Mouse (Mus musculus) liver, embryonic 11.5 days (tissue): ENCODE data around the gene Gm42906. TPM values are rescaled to one million over a fixed set of nuclear protein-coding genes. Genes with fewer than 3 reads are reported as not detected.

Experiments used
- ATAC-seq: fragments of 200-750 bp; cut with Nextera tagmentation; replicated peaks from 2 replicates; pipeline ENCODE4 v1.8.0; 2017; ENCODE audit warnings: moderate number of reproducible peaks, mild to moderate bottlenecking, moderate TSS enrichment, moderate library complexity; ENCODE audit not compliant: low FRiP score
- DNase-seq: peaks from one replicate; pipeline ENCODE4 v3.0.0-alpha.2; 2017; ENCODE audit warnings: low spot score
- H3K27ac ChIP-seq: fragments of 300-500 bp; sonication (generic); 2 replicates; pipeline ENCODE4 v1.5.1; 2014; ENCODE audit warnings: mild to moderate bottlenecking, low read depth, low read length, control low read depth
- H3K27me3 ChIP-seq: fragments of 300-500 bp; sonication (generic); replicated peaks from 2 replicates; pipeline ENCODE4 v1.6.1; 2014; ENCODE audit warnings: low read length, mixed read lengths; ENCODE audit not compliant: control insufficient read depth, insufficient read depth
- H3K36me3 ChIP-seq: fragments of 300-500 bp; sonication (generic); 2 replicates; pipeline ENCODE4 v1.6.1; 2014; ENCODE audit warnings: mild to moderate bottlenecking, low read length, moderate library complexity, mixed read lengths; ENCODE audit not compliant: control insufficient read depth, insufficient read depth
- H3K4me1 ChIP-seq: fragments of 300-500 bp; sonication (generic); replicated peaks from 2 replicates; pipeline ENCODE4 v1.6.1; 2014; ENCODE audit warnings: low read length, mixed read lengths; ENCODE audit not compliant: control insufficient read depth, insufficient read depth
- H3K4me2 ChIP-seq: fragments of 300-500 bp; sonication (generic); 2 replicates; pipeline ENCODE4 v1.6.1; 2014; ENCODE audit warnings: mild to moderate bottlenecking, control low read depth, moderate library complexity
- H3K4me3 ChIP-seq: fragments of 300-500 bp; sonication (generic); 2 replicates; pipeline ENCODE4 v1.5.1; 2014; ENCODE audit warnings: low read depth, low read length, control low read depth
- H3K9ac ChIP-seq: fragments of 300-500 bp; sonication (generic); 2 replicates; pipeline ENCODE4 v1.6.1; 2014; ENCODE audit warnings: low read depth, low read length, control low read depth
- H3K9me3 ChIP-seq: fragments of 300-500 bp; sonication (generic); 2 replicates; pipeline ENCODE4 v1.6.1; 2016; ENCODE audit warnings: low read length, inconsistent platforms, mixed read lengths; ENCODE audit not compliant: control insufficient read depth
- WGBS: fragments of 180-500 bp; shearing (Covaris S2); extraction: QIAGEN DNeasy Blood & Tissue Kit; methylation state at CpG from one replicate; pipeline ENCODE4 v1.1.7; 2014; 5-methylcytosine and 5-hydroxymethylcytosine counted together
- polyA plus RNA-seq: library from polyadenylated mRNA; unstranded; fragments of >200 nt; fragmentation: Nextera tagmentation; extraction: Ambion mirVana; gene quantifications from 2 replicates; pipeline ENCODE4 v1.2.1, GENCODE M21; 2014

The Gm42906 gene
- polyA plus RNA-seq, 1 experiment from 2014 or later: not detected

DNA sequence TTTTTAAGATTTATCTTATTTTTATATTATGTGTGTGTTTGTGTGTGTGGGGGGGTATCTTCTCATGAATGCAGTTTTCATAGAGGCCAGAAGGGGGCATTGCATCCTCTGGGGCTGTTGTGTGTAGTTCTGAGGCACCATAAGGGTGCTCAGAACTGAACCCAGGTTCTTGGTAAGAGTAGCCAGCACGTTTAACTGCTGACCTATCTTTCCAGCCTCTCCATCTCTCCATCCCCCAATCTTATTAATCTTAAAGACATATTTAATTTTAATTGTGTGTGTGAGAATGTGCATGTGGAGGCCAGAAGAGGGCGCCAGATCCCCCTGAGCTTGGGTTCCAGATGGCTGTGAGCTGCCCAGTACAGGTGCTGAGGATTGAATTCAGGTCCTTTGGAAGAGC lies 325.7 kb downstream of the Gm42906 start:
- H3K27me3 ChIP-seq: no peaks in the 10 kb centered on the region
- no peaks in the 10 kb centered on the region for H3K36me3 ChIP-seq
- no peak overlapping the region for H3K4me3 ChIP-seq
- H3K4me1 ChIP-seq: no peaks in the 10 kb centered on the region; the same call in 1 of the 2 replicates
- no peak overlapping the region for H3K27ac ChIP-seq
- ATAC-seq (no peak), DNase-seq (no peak)
- 50% methylated on average over 2 of the region's 2 CpGs for WGBS
- H3K9me3 ChIP-seq: no peaks in the 10 kb centered on the region
- H3K4me2 ChIP-seq: no peak overlapping the region
- no peak overlapping the region for H3K9ac ChIP-seq

DNA sequence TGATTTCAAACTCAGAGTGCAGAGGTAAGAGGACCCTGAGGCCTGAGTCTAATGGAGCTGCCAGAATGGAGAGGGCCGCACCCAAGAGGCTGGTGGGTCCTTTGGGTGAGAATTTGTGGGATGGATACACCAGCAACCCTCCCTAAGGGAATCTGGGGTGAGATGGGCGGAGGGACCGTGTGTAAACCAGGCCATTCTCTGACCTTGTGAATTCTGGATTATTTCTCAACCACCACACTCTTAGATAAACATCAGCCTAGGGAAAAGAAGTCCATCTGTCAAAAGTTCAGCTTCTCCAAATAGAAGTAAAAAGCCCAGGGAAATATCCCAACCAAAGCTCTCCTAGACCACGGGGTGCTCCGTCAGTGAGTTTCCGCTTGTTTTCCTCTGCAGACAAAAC lies 332.0 kb downstream of the Gm42906 start:
- Histone ChIP-seq H3K27ac (no peak overlapping the region), H3K9me3 (no peaks in the 10 kb centered on the region), H3K4me2 (no peak overlapping the region), H3K4me1 (no peaks in the 10 kb centered on the region; the same call in 1 of the 2 replicates), H3K4me3 (no peak overlapping the region), H3K9ac (no peak overlapping the region), H3K27me3 (no peaks in the 10 kb centered on the region), H3K36me3 (no peaks in the 10 kb centered on the region)
- DNase-seq: no peak
- 71% methylated on average over 6 of the region's 6 CpGs for WGBS
- no peak for ATAC-seq

DNA sequence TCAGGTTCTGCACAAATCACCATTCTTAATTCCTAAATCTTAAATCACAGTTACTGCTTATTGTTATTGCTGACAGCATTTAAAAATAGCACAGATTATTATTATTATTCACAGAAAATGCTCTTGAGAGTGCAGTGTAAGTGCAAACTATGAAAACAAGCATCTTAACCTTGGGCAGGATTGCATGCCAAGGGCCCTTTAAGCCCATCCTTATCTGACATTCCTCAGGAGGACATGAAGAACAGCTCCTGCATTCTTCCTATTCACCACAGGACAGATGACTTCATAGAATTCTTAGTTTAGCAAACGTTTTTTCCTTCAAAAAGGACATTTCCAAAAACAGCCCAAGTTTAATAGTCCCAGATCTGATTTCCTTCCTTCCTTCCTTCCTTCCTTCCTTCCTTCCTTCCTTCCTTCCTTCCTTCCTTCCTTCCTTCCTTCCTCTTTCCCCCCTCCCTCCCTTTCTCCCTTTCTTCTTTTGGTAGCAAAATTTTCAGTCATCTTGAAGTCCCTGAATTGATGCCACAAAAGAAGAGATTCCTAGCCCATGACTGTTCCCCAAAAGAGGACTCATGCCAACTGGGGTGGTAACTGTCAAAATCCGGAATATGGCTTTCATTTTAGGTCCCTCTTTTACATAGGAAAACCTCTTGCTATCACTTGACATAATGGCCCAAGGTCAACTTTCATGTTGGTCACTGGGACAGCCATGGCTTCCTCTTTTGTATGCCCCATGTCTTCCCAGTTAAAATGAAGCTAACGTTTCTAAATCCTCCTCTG lies 334.9 kb downstream of the Gm42906 start:
- no peak overlapping the region for H3K4me2 ChIP-seq
- no peaks in the 10 kb centered on the region for H3K4me1 ChIP-seq
- H3K4me3 ChIP-seq: no peak overlapping the region
- H3K27me3 ChIP-seq: no peaks in the 10 kb centered on the region
- no peaks in the 10 kb centered on the region for H3K9me3 ChIP-seq
- DNase-seq (no peak), ATAC-seq (no peak)
- no peak overlapping the region for H3K9ac ChIP-seq
- no peak overlapping the region for H3K27ac ChIP-seq
- WGBS: 69% methylated on average over 3 of the region's 3 CpGs
- H3K36me3 ChIP-seq: no peaks in the 10 kb centered on the region

DNA sequence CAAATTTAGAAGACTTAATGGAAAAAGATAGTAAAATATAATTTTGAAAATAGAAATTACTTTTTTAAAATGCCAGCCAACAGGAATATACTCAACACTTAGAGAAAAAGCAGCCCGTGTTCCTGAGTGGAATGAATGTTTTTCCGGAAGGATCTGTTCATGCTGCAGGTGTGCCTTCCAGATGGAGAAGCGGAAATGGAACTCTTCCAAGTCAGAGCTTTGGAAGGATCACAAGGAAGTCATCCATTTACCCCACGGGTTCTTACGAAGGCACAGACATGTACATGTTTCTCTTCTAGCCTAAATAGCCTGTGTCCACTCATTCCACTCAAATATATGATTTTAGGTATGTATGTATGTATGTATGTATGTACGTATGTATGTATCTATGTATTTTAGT lies 337.0 kb downstream of the Gm42906 start:
- Histone ChIP-seq H3K27ac (no peak overlapping the region), H3K9me3 (no peaks in the 10 kb centered on the region), H3K9ac (no peak overlapping the region), H3K36me3 (no peaks in the 10 kb centered on the region), H3K4me2 (no peak overlapping the region), H3K4me1 (no peaks in the 10 kb centered on the region), H3K4me3 (no peak overlapping the region), H3K27me3 (no peaks in the 10 kb centered on the region)
- DNase-seq (no peak), ATAC-seq (no peak)
- 87% methylated on average over 6 of the region's 6 CpGs for WGBS

DNA sequence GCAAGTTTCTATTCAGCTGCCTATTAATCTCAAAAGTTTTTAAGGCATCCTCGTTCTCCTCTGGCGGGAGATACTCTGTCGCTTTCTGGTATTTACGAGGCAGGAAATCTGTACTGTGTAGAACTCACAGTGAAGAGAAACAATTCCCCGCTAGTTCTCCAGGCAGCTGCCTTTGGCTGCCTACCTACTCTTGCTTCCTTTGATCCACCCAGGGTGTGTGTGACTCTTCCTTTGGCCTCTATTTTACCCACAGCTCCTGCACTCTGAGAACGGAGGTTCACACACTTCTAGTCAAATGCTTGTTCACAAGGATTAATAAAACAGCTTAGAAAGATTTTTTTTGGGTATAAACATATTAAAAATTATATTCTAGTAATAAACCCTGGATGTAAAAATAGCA lies 338.8 kb downstream of the Gm42906 start:
- H3K9ac ChIP-seq: no peak overlapping the region
- H3K27me3 ChIP-seq: no peaks in the 10 kb centered on the region
- 78% methylated on average over 6 of the region's 6 CpGs for WGBS
- H3K4me1 ChIP-seq: no peaks in the 10 kb centered on the region
- DNase-seq: no peak
- no peaks in the 10 kb centered on the region for H3K36me3 ChIP-seq
- H3K27ac ChIP-seq: no peak overlapping the region
- H3K4me2 ChIP-seq: no peak overlapping the region
- H3K4me3 ChIP-seq: no peak overlapping the region
- ATAC-seq: no peak
- H3K9me3 ChIP-seq: no peaks in the 10 kb centered on the region

DNA sequence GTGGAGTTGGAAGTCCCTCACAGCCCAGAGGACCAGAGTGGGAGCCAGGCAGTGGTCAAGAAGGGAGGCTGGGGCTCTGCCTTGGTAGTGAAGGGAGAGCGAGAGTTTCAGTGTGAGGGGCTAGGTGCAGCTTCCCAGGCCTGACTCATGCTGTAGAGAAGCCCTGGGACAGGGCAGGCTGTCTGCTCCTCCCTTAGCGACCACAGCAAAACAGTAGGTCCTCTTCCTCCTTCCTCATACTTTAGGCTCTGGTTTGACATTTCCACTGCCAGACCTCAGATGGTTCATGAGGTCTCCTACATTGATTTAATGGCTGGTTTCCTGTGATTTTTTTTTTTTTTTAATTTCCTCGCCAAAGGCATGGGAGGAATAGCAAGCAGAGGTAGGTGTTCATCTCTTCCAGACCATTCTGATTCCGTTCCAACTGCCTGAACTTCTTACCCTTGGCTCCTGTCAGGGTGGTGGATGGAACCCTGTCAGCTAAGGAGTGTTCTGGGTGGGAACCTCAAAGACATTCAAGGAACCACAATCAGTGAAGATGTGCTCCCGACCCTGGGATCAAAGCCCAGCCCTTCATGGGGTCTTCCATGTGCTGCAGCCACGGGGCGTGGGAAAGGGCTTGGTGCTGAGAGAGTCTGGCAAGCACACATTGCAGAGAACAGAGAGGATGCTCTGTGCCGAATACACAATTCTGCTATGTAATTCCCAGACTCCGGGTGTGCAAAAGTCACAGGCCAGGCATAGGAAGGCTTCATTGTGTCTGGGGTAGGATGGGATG lies 341.3 kb downstream of the Gm42906 start:
- Histone ChIP-seq H3K4me3 (no peak overlapping the region), H3K9me3 (no peaks in the 10 kb centered on the region), H3K4me1 (no peaks in the 10 kb centered on the region), H3K27ac (no peak overlapping the region), H3K27me3 (no peaks in the 10 kb centered on the region), H3K36me3 (no peaks in the 10 kb centered on the region), H3K9ac (no peak overlapping the region), H3K4me2 (no peak overlapping the region)
- DNase-seq (no peak), ATAC-seq (no peak)
- WGBS: 57% methylated on average over 9 of the region's 9 CpGs

DNA sequence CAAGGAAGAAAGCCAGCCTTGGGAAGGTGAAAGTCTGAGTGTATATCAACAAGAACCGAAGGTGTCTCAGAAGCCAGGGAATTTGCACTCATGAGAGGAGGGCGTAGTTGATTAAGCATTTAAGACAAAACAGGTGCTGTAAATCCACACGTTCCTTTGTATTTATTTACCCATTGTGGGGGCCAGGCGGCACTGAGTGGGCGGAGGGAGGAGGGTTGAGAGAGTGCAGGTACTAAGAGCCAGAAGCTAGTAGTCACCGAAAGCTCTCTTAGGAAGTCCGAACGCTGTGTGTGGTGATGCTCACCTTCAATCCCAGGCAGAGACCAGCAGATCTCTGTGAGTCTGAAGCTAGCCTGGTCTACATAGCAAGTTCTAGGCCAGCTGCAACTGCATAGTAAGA lies 342.2 kb downstream of the Gm42906 start:
- H3K9ac ChIP-seq: no peak overlapping the region
- WGBS: 80% methylated on average over 8 of the region's 8 CpGs
- no peak overlapping the region for H3K27ac ChIP-seq
- H3K4me1 ChIP-seq: no peaks in the 10 kb centered on the region
- H3K36me3 ChIP-seq: no peaks in the 10 kb centered on the region
- H3K4me3 ChIP-seq: no peak overlapping the region
- H3K4me2 ChIP-seq: no peak overlapping the region
- ATAC-seq (no peak), DNase-seq (no peak)
- H3K27me3 ChIP-seq: no peaks in the 10 kb centered on the region
- H3K9me3 ChIP-seq: no peaks in the 10 kb centered on the region

DNA sequence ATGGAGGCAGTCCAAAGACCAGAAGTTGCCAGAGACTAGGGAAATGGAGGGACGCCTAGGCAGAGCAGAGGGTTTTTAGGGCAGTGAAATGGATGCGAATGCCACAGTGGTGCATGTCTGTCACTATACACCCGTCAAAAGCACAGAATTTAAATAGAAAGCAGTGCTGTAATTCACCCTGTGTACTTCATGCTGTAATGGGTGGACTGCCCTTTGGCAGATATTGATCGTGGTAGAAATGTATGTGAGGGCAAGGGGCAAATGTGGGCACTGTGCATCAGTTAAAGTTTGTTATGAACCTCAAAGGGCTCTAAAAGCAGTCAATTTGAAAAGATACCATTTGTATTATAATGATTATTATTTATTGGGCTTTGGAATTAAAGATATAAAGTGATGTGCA lies 347.7 kb downstream of the Gm42906 start:
- no peak for DNase-seq
- Histone ChIP-seq H3K27ac (no peak overlapping the region), H3K9me3 (no peaks in the 10 kb centered on the region), H3K4me1 (no peaks in the 10 kb centered on the region), H3K4me2 (no peak overlapping the region), H3K9ac (no peak overlapping the region), H3K36me3 (no peaks in the 10 kb centered on the region), H3K27me3 (no peaks in the 10 kb centered on the region), H3K4me3 (no peak overlapping the region)
- WGBS: 80% methylated on average over 4 of the region's 4 CpGs
- ATAC-seq: 0 out of 2 replicates have a peak, but pooled peaks have one; percentile 28

DNA sequence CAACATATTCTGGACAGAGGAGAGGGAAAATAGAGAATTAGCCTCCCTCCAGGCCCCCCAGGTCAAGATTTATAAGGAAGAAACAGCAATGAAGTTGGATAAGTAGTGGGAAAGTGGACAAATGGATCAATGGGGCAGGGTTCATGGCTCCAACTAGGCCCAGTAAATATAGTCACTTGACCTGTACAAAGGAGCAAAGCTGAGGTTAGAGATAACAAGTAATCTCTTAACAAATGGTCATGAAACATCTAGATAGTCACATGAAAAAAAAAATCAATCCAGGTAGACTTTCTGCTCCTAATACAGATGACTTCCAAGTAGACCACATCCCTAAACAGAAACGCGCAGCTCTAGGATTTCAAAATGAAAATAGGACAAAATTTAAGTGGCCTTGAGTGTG lies 350.0 kb downstream of the Gm42906 start:
- ATAC-seq (no peak), DNase-seq (no peak)
- WGBS: 98% methylated on average over 2 of the region's 2 CpGs
- no peaks in the 10 kb centered on the region for H3K9me3 ChIP-seq
- H3K27me3 ChIP-seq: no peaks in the 10 kb centered on the region
- no peak overlapping the region for H3K9ac ChIP-seq
- no peaks in the 10 kb centered on the region for H3K4me1 ChIP-seq
- H3K4me2 ChIP-seq: no peak overlapping the region
- H3K4me3 ChIP-seq: no peak overlapping the region
- H3K36me3 ChIP-seq: no peaks in the 10 kb centered on the region
- H3K27ac ChIP-seq: no peak overlapping the region
